Mouse (Mus musculus): Measurements from ENCODE around the gene Brsk2.

The Brsk2 gene

GRCm38 (mm10) chr7:141955565-141956173, 6.1 kb downstream of the Brsk2 start:
- DNase-seq (ENCODE audit: low spot score in 2 of 2) = peak in 1 of 2 experiments; percentile 47

DNA sequence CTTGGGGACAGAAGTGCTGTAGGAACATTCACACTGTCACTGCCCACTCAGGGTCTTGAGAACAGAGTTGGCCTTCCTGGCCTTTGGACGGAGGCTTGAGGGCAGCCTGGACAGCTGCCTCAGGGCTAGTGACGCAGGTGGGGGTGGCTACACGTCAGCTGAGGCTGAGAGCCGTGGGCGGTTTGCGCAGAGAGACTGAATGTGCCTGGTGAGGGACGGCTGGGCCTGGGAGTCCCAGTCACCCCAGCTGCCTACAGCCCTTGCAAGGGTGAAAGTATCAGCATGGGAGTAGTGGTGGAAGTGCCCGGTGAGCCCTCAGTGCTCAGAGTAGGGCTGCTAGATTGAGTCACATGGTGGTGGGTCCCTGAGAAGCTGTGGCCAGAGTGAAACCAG, 6.6 kb downstream of the Brsk2 start:
- DNase-seq (ENCODE audit: low spot score in 2 of 2) = peak; percentile 69 to 73

- no peak for DNase-seq (ENCODE audit: low spot score in 2 of 2)
Observed at GRCm38 (mm10) chr7:141957524-141958051, 8.0 kb downstream of the Brsk2 start.

GRCm38 (mm10) chr7:141958211-141958610, 8.7 kb downstream of the Brsk2 start:
- DNase-seq (ENCODE audit: low spot score in 2 of 2) = no peak

DNA sequence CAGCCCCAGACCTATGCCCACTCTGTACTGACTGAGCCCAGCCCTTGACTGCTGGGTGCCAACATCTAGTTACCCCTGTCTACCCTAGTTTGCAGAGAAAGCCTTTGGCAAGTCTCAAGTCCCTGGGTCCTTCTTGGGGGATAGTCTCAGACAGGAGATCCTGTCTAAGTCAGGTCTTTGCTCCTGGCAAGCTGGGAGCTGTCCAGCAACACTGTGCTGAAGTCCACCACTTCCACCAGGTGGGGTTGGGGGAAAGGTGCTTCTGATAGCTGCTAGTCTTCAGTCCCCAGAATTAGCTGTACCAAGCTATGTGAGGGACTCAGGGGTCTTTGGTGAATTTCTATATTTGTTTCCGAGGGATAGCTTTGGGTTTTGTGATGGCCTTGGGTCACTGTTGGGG, 9.6 kb downstream of the Brsk2 start:
- DNase-seq (ENCODE audit: low spot score in 2 of 2) = no peak

DNA sequence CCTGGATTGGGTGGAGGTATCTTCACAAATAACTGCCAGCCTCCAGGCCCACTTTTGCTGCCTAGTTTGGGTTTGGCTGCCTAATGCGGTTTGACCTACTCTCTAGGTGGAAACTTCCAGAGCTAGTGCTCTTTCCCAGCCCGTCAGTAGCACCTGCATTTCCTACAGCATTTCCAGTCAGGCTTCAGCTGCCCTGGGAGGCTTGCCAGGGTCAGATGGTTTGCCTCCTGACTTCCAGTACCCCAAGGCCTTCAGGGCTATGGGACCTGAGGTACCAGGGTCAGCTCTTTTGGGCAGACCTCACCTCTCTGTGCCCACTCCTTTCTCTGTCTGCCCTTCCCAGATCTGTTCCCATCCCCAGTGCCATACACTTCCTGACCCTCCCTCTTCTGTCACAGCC, 11.4 kb downstream of the Brsk2 start:
- no peak for DNase-seq (ENCODE audit: low spot score in 2 of 2)

DNA sequence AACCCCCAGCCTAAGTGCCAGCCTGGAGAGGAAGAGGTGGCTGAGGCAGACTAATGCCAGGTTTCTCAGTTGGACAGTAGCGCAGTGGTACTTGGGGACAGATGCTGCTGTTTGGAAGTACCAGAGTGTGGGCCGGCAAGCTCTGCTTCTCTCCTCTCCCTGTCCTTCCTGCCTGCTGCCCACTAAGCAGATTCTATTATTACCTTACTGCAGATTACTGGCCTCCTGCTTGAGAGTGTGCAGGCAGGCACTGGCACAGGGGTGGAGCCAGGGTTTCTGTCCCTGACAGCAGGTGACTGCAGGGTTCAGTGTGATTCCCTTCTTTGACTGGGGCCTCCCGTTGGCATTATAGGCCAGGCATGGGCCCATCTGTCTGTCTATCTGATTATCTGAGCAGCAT, 11.9 kb downstream of the Brsk2 start:
- peak; percentile 64 to 66 for DNase-seq (ENCODE audit: low spot score in 2 of 2)

GRCm38 (mm10) chr7:141962521-141962920, 13.0 kb downstream of the Brsk2 start:
- DNase-seq (ENCODE audit: low spot score in 2 of 2) = peak in 1 of 2 experiments; percentile 59

GRCm38 (mm10) chr7:141966281-141966680, 16.7 kb downstream of the Brsk2 start:
- no peak for DNase-seq (ENCODE audit: low spot score in 2 of 2)

DNA sequence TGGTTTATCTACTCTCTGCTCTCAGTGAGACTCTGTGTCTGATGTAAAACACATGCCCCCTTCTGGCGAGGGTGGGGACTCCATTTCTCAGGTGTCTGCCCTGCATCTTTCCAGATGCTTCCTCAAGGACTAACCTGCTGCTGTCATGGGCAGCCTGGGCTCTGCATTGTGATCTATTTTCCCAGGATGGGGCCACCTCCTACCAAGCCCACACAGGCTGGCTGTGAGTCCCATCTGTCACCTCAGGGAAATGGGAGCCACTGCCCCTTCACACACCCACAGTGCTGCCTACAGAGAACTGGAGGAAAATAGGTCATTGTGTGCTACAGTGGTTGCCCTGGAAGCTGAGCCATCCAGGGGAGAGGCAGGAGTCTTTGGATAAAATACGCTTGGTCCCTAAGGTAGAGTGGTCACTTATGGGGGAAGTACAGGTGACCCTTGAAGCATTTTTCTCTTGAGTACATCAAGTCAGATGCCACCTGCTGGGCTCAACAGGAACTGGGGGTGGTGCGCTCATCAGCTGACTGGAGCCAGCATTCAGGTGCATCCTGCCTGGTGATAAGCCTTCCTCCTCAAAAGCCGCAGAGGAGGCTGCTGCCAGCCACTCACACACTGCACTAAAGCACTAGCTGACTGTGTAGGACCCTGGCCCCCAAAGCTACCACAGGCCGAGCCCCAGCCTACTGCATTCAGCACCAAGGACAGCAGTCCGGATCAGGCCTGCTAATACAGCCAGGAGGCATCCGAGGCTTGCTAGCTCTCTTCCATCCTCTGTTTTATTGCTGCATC, 23.5 kb downstream of the Brsk2 start:
- peak; percentile 69 to 72 for DNase-seq (ENCODE audit: low spot score in 2 of 2)

DNA sequence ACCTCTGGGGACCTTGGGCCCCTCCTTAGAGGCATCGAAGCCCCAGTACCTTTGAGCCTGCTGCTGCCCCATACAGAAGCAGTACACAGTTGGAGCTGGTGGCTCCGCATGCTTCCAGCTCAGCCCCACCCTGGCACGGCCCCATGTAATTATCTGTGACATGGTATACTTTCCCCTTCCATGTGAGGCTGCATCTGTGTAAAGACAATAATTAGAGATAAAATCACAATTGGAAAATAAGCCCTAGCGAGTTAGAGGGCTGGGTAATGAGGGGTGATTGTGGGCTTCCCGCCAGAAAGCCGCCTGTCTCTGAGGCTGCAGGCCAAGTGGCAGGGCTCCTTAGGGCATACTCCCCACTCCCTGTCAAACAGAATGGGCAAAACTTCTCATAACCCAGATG, 28.5 kb downstream of the Brsk2 start:
- DNase-seq (ENCODE audit: low spot score in 2 of 2) = no peak

DNA sequence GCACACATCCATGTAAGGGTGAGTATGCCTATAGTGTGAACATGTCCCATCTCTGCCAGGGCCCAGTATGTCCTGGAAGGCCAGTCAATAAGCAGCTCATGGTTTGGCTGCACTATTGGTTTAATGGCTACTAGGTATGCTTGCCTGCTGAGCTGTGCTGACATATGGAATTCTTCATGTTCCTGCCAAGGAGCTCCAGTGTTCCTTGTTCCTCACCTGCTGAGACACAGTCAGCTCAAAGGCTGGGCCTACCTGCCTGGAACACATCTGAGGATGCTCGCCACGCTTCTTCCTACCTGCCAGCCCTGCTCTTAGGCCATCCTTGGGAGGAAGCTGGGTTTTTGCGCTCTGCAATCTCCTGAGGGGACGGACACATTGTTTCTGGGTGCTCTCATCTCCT, 29.7 kb downstream of the Brsk2 start:
- DNase-seq (ENCODE audit: low spot score in 2 of 2) = no peak

- DNase-seq (ENCODE audit: low spot score in 2 of 2) = no peak
Observed at GRCm38 (mm10) chr7:141981237-141981636, 31.7 kb downstream of the Brsk2 start.

GRCm38 (mm10) chr7:141988314-141988806, 38.8 kb downstream of the Brsk2 start:
- DNase-seq (ENCODE audit: low spot score in 2 of 2) = no peak

- DNase-seq (ENCODE audit: low spot score in 2 of 2) = no peak
Observed at GRCm38 (mm10) chr7:141991183-141991582, 41.6 kb downstream of the Brsk2 start.

GRCm38 (mm10) chr7:141994121-141994520, 44.6 kb downstream of the Brsk2 start:
- DNase-seq (ENCODE audit: low spot score in 2 of 2) = no peak

DNA sequence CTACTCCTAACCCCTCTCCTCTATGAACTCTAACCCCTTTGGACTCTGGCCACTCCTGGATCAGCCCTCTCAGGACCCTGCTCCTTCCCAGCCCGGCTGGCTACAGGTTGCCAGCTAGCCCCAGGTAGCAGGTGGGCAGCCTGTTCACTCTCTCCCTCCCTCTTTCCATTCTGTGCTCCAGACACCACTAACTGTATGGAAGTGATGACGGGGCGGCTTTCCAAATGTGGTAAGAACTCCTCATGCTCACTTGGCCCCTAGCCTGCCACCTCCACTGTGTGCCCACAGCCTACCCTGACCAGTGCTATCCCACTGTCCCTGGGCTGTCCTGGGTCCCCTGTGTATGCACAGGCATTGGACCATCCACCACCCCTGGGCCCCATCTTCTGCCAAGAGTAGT, 51.1 kb downstream of the Brsk2 start:
- no peak for DNase-seq (ENCODE audit: low spot score in 2 of 2)

DNA sequence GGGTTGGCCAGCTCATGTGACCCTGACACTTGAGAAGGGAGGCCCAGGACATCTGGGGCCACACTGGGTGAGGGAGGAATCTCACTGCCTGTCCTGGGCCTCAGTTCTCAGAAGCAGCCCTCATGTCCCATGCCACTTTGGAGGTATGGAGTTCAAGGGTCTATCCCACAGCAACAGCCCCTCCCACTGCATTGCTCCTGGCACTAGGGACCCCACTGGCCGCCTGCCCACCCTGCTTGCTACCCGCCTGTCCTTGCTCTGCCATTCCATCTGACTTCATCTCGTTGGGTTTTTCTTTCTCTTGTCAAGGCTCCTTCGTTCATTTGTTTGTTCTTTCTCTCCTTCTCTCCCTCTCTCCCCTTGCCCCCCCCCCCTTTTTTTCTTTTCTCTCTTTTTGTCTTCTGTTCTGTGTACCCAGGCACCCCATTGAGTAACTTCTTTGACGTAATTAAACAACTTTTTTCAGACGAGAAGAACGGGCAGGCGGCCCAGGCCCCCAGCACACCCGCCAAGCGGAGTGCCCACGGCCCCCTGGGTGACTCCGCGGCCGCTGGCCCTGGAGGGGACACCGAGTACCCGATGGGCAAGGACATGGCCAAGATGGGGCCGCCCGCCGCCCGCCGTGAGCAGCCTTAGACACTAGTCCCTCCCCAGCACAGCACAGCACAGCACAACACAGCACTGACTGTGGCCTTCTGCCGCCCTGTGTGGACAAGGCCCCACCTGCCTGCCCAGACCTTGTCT, 52.2 kb downstream of the Brsk2 start:
- DNase-seq (ENCODE audit: low spot score in 2 of 2) = no peak

DNA sequence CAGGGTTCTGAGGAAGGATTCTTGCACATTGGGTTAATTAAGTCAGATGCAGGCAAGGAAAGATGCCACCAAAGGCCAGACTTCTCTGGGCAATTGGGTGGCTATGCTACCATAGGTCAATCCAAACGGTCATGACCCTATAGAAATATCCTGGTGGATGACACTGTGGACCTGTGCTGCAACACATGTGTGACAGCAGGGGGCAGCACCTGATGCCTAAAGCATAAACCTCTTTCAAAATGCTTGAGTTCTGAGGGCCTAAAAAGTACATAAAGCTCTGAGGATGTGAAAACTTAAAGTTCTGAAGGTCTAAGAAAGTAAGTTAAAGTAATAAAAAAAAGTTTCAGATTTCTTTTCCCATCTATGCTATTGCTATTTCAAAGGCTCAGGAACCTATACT, 67.0 kb downstream of the Brsk2 start:
- peak in 1 of 2 experiments; percentile 42 for DNase-seq (ENCODE audit: low spot score in 2 of 2)

DNA sequence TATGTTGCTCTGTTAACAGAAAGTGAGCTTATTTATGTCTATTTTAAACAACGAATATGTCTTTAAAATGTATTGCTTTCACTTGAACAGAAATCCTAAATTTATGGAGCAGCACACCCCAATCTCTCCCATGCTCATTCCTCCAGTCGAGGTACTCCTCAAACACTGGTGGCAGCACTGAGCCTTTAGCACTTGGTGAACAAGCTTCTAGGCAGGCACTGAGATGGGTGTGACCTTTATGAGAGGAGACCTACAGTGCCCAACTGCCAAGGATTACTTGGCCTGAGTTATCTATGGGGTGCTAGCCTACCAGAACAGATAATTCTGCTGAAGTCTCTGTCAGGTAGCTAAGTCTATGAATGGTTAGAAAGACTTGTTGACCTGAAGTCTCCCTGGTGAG, 70.1 kb downstream of the Brsk2 start:
- no peak for DNase-seq (ENCODE audit: low spot score in 2 of 2)

DNA sequence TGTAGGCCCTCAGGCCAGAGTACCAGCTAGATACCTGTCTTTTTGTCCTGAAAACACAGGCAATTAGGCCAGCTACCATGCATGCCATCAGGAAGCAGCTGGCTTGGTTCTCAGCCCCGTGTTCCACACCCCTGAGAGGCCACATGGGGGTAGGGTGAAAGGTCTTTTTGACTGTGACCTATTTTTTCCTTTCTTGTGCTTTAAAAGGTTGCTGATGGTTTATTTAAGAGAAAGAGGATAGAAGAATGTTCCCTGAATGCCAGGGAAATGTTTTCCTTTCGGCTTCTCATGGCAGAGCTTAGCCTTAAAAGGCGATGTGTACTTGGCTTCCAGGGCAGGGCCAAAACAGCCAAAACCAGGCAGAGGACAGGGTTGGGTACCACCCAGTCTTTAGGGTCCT, 71.3 kb downstream of the Brsk2 start:
- DNase-seq (ENCODE audit: low spot score in 2 of 2) = no peak

GRCm38 (mm10) chr7:142025196-142025595, 75.6 kb downstream of the Brsk2 start:
- no peak for DNase-seq (ENCODE audit: low spot score in 2 of 2)

Measured in right cerebral cortex, adult 2 months (tissue).